In the genomic region with DNA sequence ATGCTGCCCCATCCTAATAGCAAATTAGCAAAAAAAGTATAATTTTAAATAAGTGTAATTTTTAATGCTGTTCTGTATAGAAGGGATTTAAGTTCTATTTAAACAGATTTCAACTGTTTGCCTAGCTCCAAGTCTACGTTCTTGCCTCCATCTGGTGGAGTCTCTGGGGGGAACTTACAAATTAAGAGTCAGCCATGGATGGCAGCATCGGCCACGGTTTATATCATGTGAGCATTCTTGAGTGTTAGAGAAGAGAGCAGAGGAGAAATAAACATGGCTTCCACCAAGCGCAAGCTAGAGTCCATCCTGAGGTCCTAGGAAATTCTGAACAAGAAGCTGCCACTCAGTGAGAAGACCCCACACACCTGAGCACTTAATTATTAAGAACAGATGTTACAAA, we compare ENCODE assay signal across 27 mouse cellular contexts.
DNase-seq lines count a peak whose midpoint lies in the region; ATAC-seq and TF ChIP-seq lines count a peak whose summit lies in the region.
"Had no signal": no experiment of that assay in that cellular context is flagged by ENCODE, and none has a peak within 500 bp of the region (broad histone marks: within the 10 kb centered on the region; RNA-seq: fewer than 3 reads in every experiment).

No protein-coding gene starts in this region.

- no peak overlapping the region for H3K4me2 ChIP-seq in forebrain, postnatal 0 days (ENCODE audit: low read depth)
- no peak overlapping the region for H3K4me2 ChIP-seq in forebrain, embryonic 15.5 days (replicated peaks)
- peak overlapping the region; percentile 21; the same call in 1 of the 2 replicates for H3K4me2 ChIP-seq in kidney, embryonic 16.5 days (replicated peaks; ENCODE audit: low read depth, low read length)
- no peak overlapping the region for H3K4me2 ChIP-seq in midbrain, embryonic 14.5 days (ENCODE audit: low read length)
- no peak overlapping the region for H3K4me2 ChIP-seq in midbrain, embryonic 13.5 days (replicated peaks)
- H3K4me2 ChIP-seq in hindbrain, postnatal 0 days (ENCODE audit: low read depth, low read length): no peak overlapping the region
- H3K4me2 ChIP-seq: embryonic facial prominence, embryonic 15.5 days; forebrain, embryonic 12.5 days; heart, embryonic 12.5 days; intestine, embryonic 15.5 days; limb, embryonic 15.5 days; liver, embryonic 13.5 days had no signal

- H3K36me3 ChIP-seq in forebrain, postnatal 0 days (ENCODE audit: insufficient read depth): no peaks in the 10 kb centered on the region
- H3K36me3 ChIP-seq in forebrain, embryonic 15.5 days: no peaks in the 10 kb centered on the region
- no peaks in the 10 kb centered on the region for H3K36me3 ChIP-seq in kidney, embryonic 16.5 days (ENCODE audit: insufficient read depth, low read length)
- no peaks in the 10 kb centered on the region for H3K36me3 ChIP-seq in kidney, adult 2 months (ENCODE audit: control insufficient read depth, insufficient read depth, low read length)
- H3K36me3 ChIP-seq in midbrain, embryonic 14.5 days (ENCODE audit: control insufficient read depth, insufficient read depth, low read length): no peaks in the 10 kb centered on the region
- H3K36me3 ChIP-seq in midbrain, embryonic 13.5 days: no peaks in the 10 kb centered on the region
- H3K36me3 ChIP-seq in hindbrain, postnatal 0 days (ENCODE audit: insufficient read depth, low read length): no peaks in the 10 kb centered on the region
- H3K36me3 ChIP-seq: embryonic facial prominence, embryonic 15.5 days; forebrain, embryonic 12.5 days; heart, embryonic 12.5 days; intestine, embryonic 15.5 days; limb, embryonic 10.5 days; limb, embryonic 15.5 days; liver, embryonic 13.5 days had no signal

- TF ChIP-seq CTCF in forebrain, postnatal 0 days (IDR thresholded peaks at IDR 0.05; ENCODE audit: low read depth): no peak
- TF ChIP-seq CTCF in kidney, adult 2 months (conservative IDR thresholded peaks at IDR 0.05; ENCODE audit: insufficient read depth, insufficient read length, low read depth, low read length): no peak
- no peak for TF ChIP-seq CTCF in hindbrain, postnatal 0 days (IDR thresholded peaks at IDR 0.05; ENCODE audit: low read depth)

- intact Hi-C loops in gastrocnemius, postnatal 36 days (cut with DNase I): no loop called here

- H3K27ac ChIP-seq in forebrain, postnatal 0 days (ENCODE audit: low read depth, low read length): no peak overlapping the region
- H3K27ac ChIP-seq in forebrain, embryonic 15.5 days (replicated peaks): no peak overlapping the region
- H3K27ac ChIP-seq in kidney, embryonic 16.5 days (ENCODE audit: low read length): no peak overlapping the region
- no peak overlapping the region for H3K27ac ChIP-seq in kidney, adult 2 months (ENCODE audit: insufficient read depth, low read depth, low read length)
- no peak overlapping the region for H3K27ac ChIP-seq in midbrain, embryonic 14.5 days (replicated peaks; ENCODE audit: low read depth, low read length)
- no peak overlapping the region for H3K27ac ChIP-seq in midbrain, embryonic 13.5 days
- H3K27ac ChIP-seq in hindbrain, postnatal 0 days: peak overlapping the region; percentile 36; the same call in 1 of the 2 replicates
- H3K27ac ChIP-seq: embryonic facial prominence, embryonic 15.5 days; forebrain, embryonic 12.5 days; heart, adult 2 months; intestine, embryonic 15.5 days; limb, embryonic 10.5 days; limb, embryonic 15.5 days; liver, embryonic 13.5 days had no signal

- DNase-seq in forebrain, postnatal 0 days: peak; percentile 37
- no peak for DNase-seq in kidney, adult 2 months
- DNase-seq in midbrain, embryonic 14.5 days: peak; percentile 36
- peak; percentile 77 for DNase-seq in hindbrain, postnatal 0 days (ENCODE audit: low spot score)
- DNase-seq in gastrocnemius, postnatal 36 days: no peak
- DNase-seq: adrenal gland, postnatal 14 days; cerebellum, adult 2 months; cerebellum, postnatal 25 days; gastrocnemius, postnatal 25 days; heart, adult 2 months; kidney, adult 8-10 months; kidney, postnatal 14 days; liver, embryonic 13.5 days; lung, adult 2 months; lung, postnatal 14 days; retina, postnatal 1 day; right cerebral cortex, postnatal 14 days had no signal

- no peaks in the 10 kb centered on the region for H3K27me3 ChIP-seq in forebrain, postnatal 0 days (ENCODE audit: insufficient read depth, low read length)
- no peaks in the 10 kb centered on the region for H3K27me3 ChIP-seq in forebrain, embryonic 15.5 days
- no peaks in the 10 kb centered on the region for H3K27me3 ChIP-seq in kidney, embryonic 16.5 days (ENCODE audit: insufficient read depth, low read length)
- H3K27me3 ChIP-seq in kidney, adult 2 months (replicated peaks; ENCODE audit: control insufficient read depth, insufficient read depth, low read length): no peaks in the 10 kb centered on the region
- no peaks in the 10 kb centered on the region for H3K27me3 ChIP-seq in midbrain, embryonic 14.5 days (ENCODE audit: control insufficient read depth, insufficient read depth, low read length)
- H3K27me3 ChIP-seq in midbrain, embryonic 13.5 days: no peaks in the 10 kb centered on the region
- H3K27me3 ChIP-seq in hindbrain, postnatal 0 days (ENCODE audit: insufficient read depth, low read length): no peaks in the 10 kb centered on the region
- H3K27me3 ChIP-seq: embryonic facial prominence, embryonic 15.5 days; forebrain, embryonic 12.5 days; heart, embryonic 12.5 days; intestine, embryonic 15.5 days; limb, embryonic 15.5 days; liver, embryonic 13.5 days had no signal

- ATAC-seq in forebrain, postnatal 0 days: peak; percentile 57; the same call in 1 of the 2 replicates
- ATAC-seq in forebrain, embryonic 15.5 days (replicated peaks): no peak
- no peak for ATAC-seq in kidney, embryonic 16.5 days (ENCODE audit: low FRiP score, low TSS enrichment)
- ATAC-seq in midbrain, embryonic 14.5 days (ENCODE audit: low FRiP score, low TSS enrichment): no peak
- ATAC-seq in midbrain, embryonic 13.5 days: no peak
- ATAC-seq in hindbrain, postnatal 0 days: peak; percentile 43; the same call in 1 of the 2 replicates
- ATAC-seq: CD4-positive, CD25-positive, alpha-beta regulatory T cell, adult 4 months; intestine, embryonic 15.5 days had no signal

- no peaks in the 10 kb centered on the region for H3K4me1 ChIP-seq in forebrain, postnatal 0 days (ENCODE audit: insufficient read depth)
- peaks cover 18% of the 10 kb centered on the region for H3K4me1 ChIP-seq in forebrain, embryonic 15.5 days
- H3K4me1 ChIP-seq in kidney, embryonic 16.5 days (ENCODE audit: insufficient read depth, low read length): peaks cover 13% of the 10 kb centered on the region; the same call in 1 of the 2 replicates
- H3K4me1 ChIP-seq in kidney, adult 2 months (ENCODE audit: control insufficient read depth, insufficient read depth, low read length): no peaks in the 10 kb centered on the region
- no peaks in the 10 kb centered on the region for H3K4me1 ChIP-seq in midbrain, embryonic 14.5 days (ENCODE audit: control insufficient read depth, insufficient read depth, low read length)
- H3K4me1 ChIP-seq in midbrain, embryonic 13.5 days (replicated peaks): no peaks in the 10 kb centered on the region
- H3K4me1 ChIP-seq in hindbrain, postnatal 0 days (ENCODE audit: insufficient read depth, low read length): no peaks in the 10 kb centered on the region
- H3K4me1 ChIP-seq: forebrain, embryonic 12.5 days; heart, embryonic 12.5 days; intestine, embryonic 15.5 days; liver, embryonic 13.5 days had no signal

- 57% methylated on average over 4 of the region's 4 CpGs for WGBS in forebrain, postnatal 0 days
- 68% methylated on average over 4 of the region's 4 CpGs for WGBS in forebrain, embryonic 15.5 days
- WGBS in kidney, embryonic 16.5 days: 56% methylated on average over 4 of the region's 4 CpGs
- 56% methylated on average over 4 of the region's 4 CpGs for WGBS in kidney, adult 2 months
- 69% methylated on average over 4 of the region's 4 CpGs for WGBS in midbrain, embryonic 14.5 days
- WGBS in midbrain, embryonic 13.5 days: 73% methylated on average over 4 of the region's 4 CpGs
- 42% methylated on average over 4 of the region's 4 CpGs for WGBS in hindbrain, postnatal 0 days

- no peak overlapping the region for H3K9ac ChIP-seq in forebrain, postnatal 0 days
- H3K9ac ChIP-seq in forebrain, embryonic 15.5 days (replicated peaks): no peak overlapping the region
- H3K9ac ChIP-seq in kidney, embryonic 16.5 days (replicated peaks; ENCODE audit: low read length): no peak overlapping the region
- H3K9ac ChIP-seq in midbrain, embryonic 14.5 days (replicated peaks; ENCODE audit: low read length): no peak overlapping the region
- no peak overlapping the region for H3K9ac ChIP-seq in midbrain, embryonic 13.5 days (replicated peaks)
- no peak overlapping the region for H3K9ac ChIP-seq in hindbrain, postnatal 0 days (replicated peaks; ENCODE audit: low read length)
- H3K9ac ChIP-seq: embryonic facial prominence, embryonic 15.5 days; forebrain, embryonic 12.5 days; heart, embryonic 12.5 days; intestine, embryonic 15.5 days; limb, embryonic 15.5 days; liver, embryonic 13.5 days had no signal

- TF ChIP-seq POLR2A in kidney, adult 2 months (IDR thresholded peaks at IDR 0.05; ENCODE audit: low read depth, low read length): no peak

- H3K4me3 ChIP-seq in forebrain, postnatal 0 days (ENCODE audit: low read depth, low read length): no peak overlapping the region
- H3K4me3 ChIP-seq in forebrain, embryonic 15.5 days: no peak overlapping the region
- H3K4me3 ChIP-seq in kidney, embryonic 16.5 days (ENCODE audit: low read length): no peak overlapping the region
- H3K4me3 ChIP-seq in kidney, adult 2 months (ENCODE audit: insufficient read depth, low read depth, low read length): no peak overlapping the region
- no peak overlapping the region for H3K4me3 ChIP-seq in midbrain, embryonic 14.5 days (replicated peaks; ENCODE audit: low read depth, low read length)
- no peak overlapping the region for H3K4me3 ChIP-seq in midbrain, embryonic 13.5 days (replicated peaks)
- no peak overlapping the region for H3K4me3 ChIP-seq in hindbrain, postnatal 0 days (ENCODE audit: low read length)
- H3K4me3 ChIP-seq: embryonic facial prominence, embryonic 15.5 days; forebrain, embryonic 12.5 days; heart, adult 2 months; heart, embryonic 12.5 days; intestine, embryonic 15.5 days; limb, embryonic 10.5 days; limb, embryonic 15.5 days; liver, embryonic 13.5 days had no signal

- no peaks in the 10 kb centered on the region for H3K9me3 ChIP-seq in forebrain, postnatal 0 days (ENCODE audit: low read length)
- no peaks in the 10 kb centered on the region for H3K9me3 ChIP-seq in forebrain, embryonic 15.5 days
- no peaks in the 10 kb centered on the region for H3K9me3 ChIP-seq in kidney, embryonic 16.5 days (ENCODE audit: low read length)
- no peaks in the 10 kb centered on the region for H3K9me3 ChIP-seq in midbrain, embryonic 14.5 days (ENCODE audit: control insufficient read depth, low read length)
- H3K9me3 ChIP-seq in midbrain, embryonic 13.5 days: no peaks in the 10 kb centered on the region
- no peaks in the 10 kb centered on the region for H3K9me3 ChIP-seq in hindbrain, postnatal 0 days (ENCODE audit: low read length)
- H3K9me3 ChIP-seq: embryonic facial prominence, embryonic 15.5 days; forebrain, embryonic 12.5 days; heart, embryonic 12.5 days; intestine, embryonic 15.5 days; limb, embryonic 10.5 days; limb, embryonic 15.5 days; liver, embryonic 13.5 days had no signal

Comparison
In these comparisons a context has a peak if more than half of its experiments do, and no peak if none do; other contexts are left out.
1. ATAC-seq: peak in forebrain, postnatal 0 days (single experiment) and hindbrain, postnatal 0 days (single experiment); none in forebrain, embryonic 15.5 days (single experiment), kidney, embryonic 16.5 days (single experiment), midbrain, embryonic 14.5 days (single experiment) and midbrain, embryonic 13.5 days (single experiment).
2. DNase-seq: peak in forebrain, postnatal 0 days (single experiment), midbrain, embryonic 14.5 days (single experiment) and hindbrain, postnatal 0 days (single experiment); none in kidney, adult 2 months (single experiment) and gastrocnemius, postnatal 36 days (0 of 2).